Mouse (Mus musculus) embryonic facial prominence, embryonic 14.5 days (tissue): Measurements from ENCODE around the gene Pygl. TPM values are rescaled to one million over a fixed set of nuclear protein-coding genes. Genes with fewer than 3 reads are reported as not detected.

ENCODE experiments used
- ATAC-seq: fragments of 200-750 bp; cut with Nextera tagmentation; 2 replicates; pipeline ENCODE4 v1.8.0; 2017; ENCODE audit warnings: low read depth, moderate number of reproducible peaks, moderate TSS enrichment
- DNase-seq: peaks from one replicate; pipeline ENCODE4 v3.0.0-alpha.2; 2015; ENCODE audit warnings: low spot score
- H3K27ac ChIP-seq: fragments of 300-500 bp; sonication (generic); replicated peaks from 2 replicates; pipeline ENCODE4 v1.5.1; 2014; ENCODE audit warnings: low read depth, mild to moderate bottlenecking, low read length, moderate library complexity
- H3K27me3 ChIP-seq: fragments of 300-500 bp; sonication (generic); replicated peaks from 2 replicates; pipeline ENCODE4 v1.6.1; 2014; ENCODE audit warnings: low read length; ENCODE audit not compliant: control insufficient read depth, insufficient read depth
- H3K36me3 ChIP-seq: fragments of 300-500 bp; sonication (generic); 2 replicates; pipeline ENCODE4 v1.6.1; 2014; ENCODE audit warnings: low read length, mixed read lengths; ENCODE audit not compliant: control insufficient read depth, insufficient read depth
- H3K4me1 ChIP-seq: fragments of 300-500 bp; sonication (generic); 2 replicates; pipeline ENCODE4 v1.6.1; 2014; ENCODE audit warnings: antibody characterized with exemption, low read length; ENCODE audit not compliant: control insufficient read depth, insufficient read depth
- H3K4me2 ChIP-seq: fragments of 300-500 bp; sonication (generic); 2 replicates; pipeline ENCODE4 v1.6.1; 2014; ENCODE audit warnings: low read depth, mild to moderate bottlenecking, low read length, moderate library complexity, mixed read lengths
- H3K4me3 ChIP-seq: fragments of 300-500 bp; sonication (generic); 2 replicates; pipeline ENCODE4 v1.5.1; 2014; ENCODE audit warnings: low read depth, mild to moderate bottlenecking, low read length
- H3K9ac ChIP-seq: fragments of 300-500 bp; sonication (generic); 2 replicates; pipeline ENCODE4 v1.6.1; 2014; ENCODE audit warnings: low read depth, mild to moderate bottlenecking, low read length, moderate library complexity, mixed read lengths
- H3K9me3 ChIP-seq: fragments of 300-500 bp; sonication (generic); 2 replicates; pipeline ENCODE4 v1.6.1; 2016; ENCODE audit warnings: low read length; ENCODE audit not compliant: control insufficient read depth
- WGBS: fragments of 180-500 bp; shearing (Covaris S2); extraction: QIAGEN DNeasy Blood & Tissue Kit; methylation state at CpG from one replicate; pipeline ENCODE4 v1.1.7; 2014; 5-methylcytosine and 5-hydroxymethylcytosine counted together
- polyA plus RNA-seq: library from polyadenylated mRNA; unstranded; fragments of >200 nt; fragmentation: Nextera tagmentation; extraction: Ambion mirVana; gene quantifications from 2 replicates; pipeline ENCODE4 v1.2.1, GENCODE M21; 2014

Gene Pygl
- polyA plus RNA-seq, 1 experiment from 2014 or later, result 23.4 TPM

GRCm38 (mm10) chr12:70140993-70141576 lies 90.2 kb downstream of the Pygl start:
- H3K4me1 ChIP-seq, result peaks cover 4% of the 10 kb centered on the region; the same call in 1 of the 2 replicates
- H3K27ac ChIP-seq, result no peak overlapping the region
- H3K4me2 ChIP-seq, result no peak overlapping the region
- WGBS, result 91% methylated on average over 5 of the region's 5 CpGs
- no peak overlapping the region for H3K4me3 ChIP-seq
- DNase-seq, result no peak
- H3K36me3 ChIP-seq, result no peaks in the 10 kb centered on the region
- ATAC-seq, result no peak
- H3K9ac ChIP-seq, result no peak overlapping the region
- no peaks in the 10 kb centered on the region for H3K27me3 ChIP-seq
- H3K9me3 ChIP-seq, result no peaks in the 10 kb centered on the region

Other genes starting within 250 kb of the Pygl start
- gene Sav1, start 244.5 kb downstream of the Pygl start, polyA plus RNA-seq, result 10.4 and 12.0 TPM in 2 replicates
- gene Nin, start 117.8 kb downstream of the Pygl start, polyA plus RNA-seq, result 17.0 and 19.2 TPM in 2 replicates
- gene Abhd12b, start 77.3 kb downstream of the Pygl start, polyA plus RNA-seq, result 0.17 and 0.39 TPM in 2 replicates
- gene Trim9, start 116.1 kb upstream of the Pygl start, polyA plus RNA-seq, result 2.0 and 2.5 TPM in 2 replicates
- 73.9 and 78.1 TPM in 2 replicates for gene Tmx1, start 221.6 kb upstream of the Pygl start, polyA plus RNA-seq